Comparison of ENCODE assay signal across 11 mouse cellular contexts in genomic region chr5:147484142-147484541, GRCm38 (mm10). TPM values are rescaled to one million over a fixed set of nuclear protein-coding genes. Genes with fewer than 3 reads are reported as not detected.
A peak's percentile ranks its signal among the peaks of the same experiment; 100 is the strongest.
DNase-seq lines count a peak whose midpoint lies in the region; ATAC-seq and TF ChIP-seq lines count a peak whose summit lies in the region.
"Had no signal": no experiment of that assay in that cellular context is flagged by ENCODE, and none has a peak within 500 bp of the region (broad histone marks: within the 10 kb centered on the region; RNA-seq: fewer than 3 reads in every experiment).

No protein-coding gene starts in this region.

- H3K27ac ChIP-seq in ES-Bruce4 (ENCODE audit: insufficient read depth, low read length) = no peak overlapping the region
- no peak overlapping the region for H3K27ac ChIP-seq in kidney, postnatal 0 days
- H3K27ac ChIP-seq: macrophage; neural tube, embryonic 13.5 days had no signal

- no peak overlapping the region for H3K4me3 ChIP-seq in ES-Bruce4 (ENCODE audit: low read depth, low read length)
- H3K4me3 ChIP-seq in kidney, postnatal 0 days (replicated peaks; ENCODE audit: low read depth, low read length) = no peak overlapping the region
- H3K4me3 ChIP-seq: neural tube, embryonic 13.5 days had no signal

- peak; percentile 54 for TF ChIP-seq CTCF in ES-Bruce4 (IDR thresholded peaks at IDR 0.05; ENCODE audit: low read depth, low read length)
- peak; percentile 60 for TF ChIP-seq CTCF in kidney, postnatal 0 days (IDR thresholded peaks at IDR 0.05; ENCODE audit: low read depth)

- no peak for TF ChIP-seq POLR2A in ES-Bruce4 (IDR thresholded peaks at IDR 0.05; ENCODE audit: insufficient read depth, low read length)

- no peak for TF ChIP-seq EP300 in ES-Bruce4 (IDR thresholded peaks at IDR 0.05; ENCODE audit: insufficient read depth, low read depth, low read length)

- no peak overlapping the region for H3K9ac ChIP-seq in ES-Bruce4 (ENCODE audit: low read depth, poor library complexity, severe bottlenecking)
- no peak overlapping the region for H3K9ac ChIP-seq in kidney, postnatal 0 days (ENCODE audit: low read depth, low read length)
- H3K9ac ChIP-seq: neural tube, embryonic 13.5 days had no signal

- H3K36me3 ChIP-seq in ES-Bruce4 (ENCODE audit: control insufficient read depth, insufficient read depth, low read length, poor library complexity, severe bottlenecking) = no peaks in the 10 kb centered on the region
- H3K36me3 ChIP-seq in kidney, postnatal 0 days (ENCODE audit: insufficient read depth, low read length) = 0 out of 2 replicates have a peak, but pooled peaks cover 2% of the 10 kb centered on the region

- no peak overlapping the region for H3K4me2 ChIP-seq in kidney, postnatal 0 days (ENCODE audit: low read length)
- H3K4me2 ChIP-seq: neural tube, embryonic 13.5 days had no signal

- no peaks in the 10 kb centered on the region for H3K27me3 ChIP-seq in ES-Bruce4 (ENCODE audit: control insufficient read depth, insufficient read depth, low read length, poor library complexity, severe bottlenecking)
- H3K27me3 ChIP-seq in kidney, postnatal 0 days (ENCODE audit: insufficient read depth, low read length) = no peaks in the 10 kb centered on the region
- H3K27me3 ChIP-seq: neural tube, embryonic 13.5 days had no signal

- H3K4me1 ChIP-seq in ES-Bruce4 (ENCODE audit: control insufficient read depth, insufficient read depth, low read length) = no peaks in the 10 kb centered on the region
- no peaks in the 10 kb centered on the region for H3K4me1 ChIP-seq in kidney, postnatal 0 days (replicated peaks; ENCODE audit: insufficient read depth, low read length)
- H3K4me1 ChIP-seq: neural tube, embryonic 13.5 days had no signal

- intact Hi-C loops in heart, postnatal 36 days (cut with DNase I) = no loop called here

- WGBS in kidney, postnatal 0 days = 66% methylated on average over 3 of the region's 3 CpGs

- no peaks in the 10 kb centered on the region for H3K9me3 ChIP-seq in ES-Bruce4 (replicated peaks; ENCODE audit: control insufficient read depth, insufficient read depth, low read length, poor library complexity, severe bottlenecking)
- no peaks in the 10 kb centered on the region for H3K9me3 ChIP-seq in kidney, postnatal 0 days (replicated peaks; ENCODE audit: low read length)
- H3K9me3 ChIP-seq: neural tube, embryonic 13.5 days had no signal

- DNase-seq in heart, postnatal 4 days = peak; percentile 32
- DNase-seq in heart, postnatal 36 days = no peak
- peak; percentile 53 for DNase-seq in 3T3-L1 (ENCODE audit: low read depth, low spot score)
- peak; percentile 53 for DNase-seq in kidney, postnatal 0 days (ENCODE audit: low spot score)
- DNase-seq in spleen, adult 18-20 months = no peak
- no peak for DNase-seq in spleen, postnatal 36 days (ENCODE audit: low spot score in 2 of 2)
- DNase-seq in T-cell, adult 2 months (ENCODE audit: low spot score) = no peak
- DNase-seq: layer of hippocampus, postnatal 36 days had no signal

- no peak for ATAC-seq in kidney, postnatal 0 days (replicated peaks; ENCODE audit: low FRiP score, low read depth)

RNA-seq across cellular contexts. Expression of gene Pan3, which starts 54.2 kb away (rescaled TPM):
- 10 to 100 TPM; 57.2 to 58.4 TPM for total RNA-seq in heart, postnatal 4 days (2021)
- 10 to 100 TPM; 26.8 to 36.1 TPM for total RNA-seq in heart, postnatal 36 days (2021)
- 111 and 114 TPM in 2 replicates for polyA plus RNA-seq in ES-Bruce4 (2011; ENCODE audit: insufficient read depth, insufficient read length, low read depth, missing spikeins)
- 62.5 and 69.9 TPM in 2 replicates for polyA plus RNA-seq in kidney, postnatal 0 days (2015; fragmentation: Nextera tagmentation; extraction: Ambion mirVana)

Comparison
In these comparisons a context has a peak if more than half of its experiments do, and no peak if none do; other contexts are left out.
1. DNase-seq: peak in heart, postnatal 4 days (single experiment), 3T3-L1 (single experiment) and kidney, postnatal 0 days (single experiment); none in heart, postnatal 36 days (0 of 2), spleen, adult 18-20 months (0 of 2), spleen, postnatal 36 days (0 of 2) and T-cell, adult 2 months (single experiment).